Mouse (Mus musculus): Measurements from ENCODE around the gene Rhog. TPM values are rescaled to one million over a fixed set of nuclear protein-coding genes. Genes with fewer than 3 reads are reported as not detected.

Rhog gene
- 40.2 and 53.1 TPM in 2 replicates for polyA plus RNA-seq (2015; fragmentation: Nextera tagmentation; extraction: Ambion mirVana)

GRCm38 (mm10) chr7:102255954-102256353 is at the start of gene Rhog:
Gene Rhog (minus strand): TSS chr7:102256054.

GRCm38 (mm10) chr7:102267601-102268394 is 11.9 kb upstream of the Rhog start, which contains the start of gene Stim1:
Gene Stim1 (plus strand): TSS chr7:102267806.

GRCm38 (mm10) chr7:102209756-102210721 is 45.8 kb downstream of the Rhog start, which contains the start of the genes Nup98 and Pgap2:
Gene Nup98 (minus strand): TSS chr7:102210176.
Gene Pgap2 (plus strand): TSS chr7:102210208.

Other genes with a start within 250 kb of the Rhog start
- gene Il18bp, start 237.4 kb downstream of the Rhog start, polyA plus RNA-seq (2015; fragmentation: Nextera tagmentation; extraction: Ambion mirVana) = 2.0 and 2.3 TPM in 2 replicates
- gene Rnf121, start 190.6 kb downstream of the Rhog start, polyA plus RNA-seq (2015; fragmentation: Nextera tagmentation; extraction: Ambion mirVana) = 15.8 and 16.1 TPM in 2 replicates
- 8.2 and 9.5 TPM in 2 replicates for gene Xndc1, start 190.5 kb downstream of the Rhog start, polyA plus RNA-seq (2015; fragmentation: Nextera tagmentation; extraction: Ambion mirVana)
- 0.27 and 0.49 TPM in 2 replicates for gene Xntrpc, start 190.3 kb downstream of the Rhog start, polyA plus RNA-seq (2015; fragmentation: Nextera tagmentation; extraction: Ambion mirVana)
- gene Trpc2, start 172.9 kb downstream of the Rhog start, polyA plus RNA-seq (2015; fragmentation: Nextera tagmentation; extraction: Ambion mirVana) = 0.05 TPM in 1 of 2 replicates, not detected in the other
- gene Art1, start 154.3 kb downstream of the Rhog start, polyA plus RNA-seq (2015; fragmentation: Nextera tagmentation; extraction: Ambion mirVana) = 388 and 438 TPM in 2 replicates
- 21.8 and 25.9 TPM in 2 replicates for gene Art5, start 146.6 kb downstream of the Rhog start, polyA plus RNA-seq (2015; fragmentation: Nextera tagmentation; extraction: Ambion mirVana)
- 0.13 and 0.37 TPM in 2 replicates for gene Chrna10, start 139.2 kb downstream of the Rhog start, polyA plus RNA-seq (2015; fragmentation: Nextera tagmentation; extraction: Ambion mirVana)
- 10.3 and 11.9 TPM in 2 replicates for gene Nup98, start 45.9 kb downstream of the Rhog start, polyA plus RNA-seq (2015; fragmentation: Nextera tagmentation; extraction: Ambion mirVana)
- gene Pgap2, start 45.8 kb downstream of the Rhog start, polyA plus RNA-seq (2015; fragmentation: Nextera tagmentation; extraction: Ambion mirVana) = 44.4 and 45.1 TPM in 2 replicates
- gene Stim1, start 11.8 kb upstream of the Rhog start, polyA plus RNA-seq (2015; fragmentation: Nextera tagmentation; extraction: Ambion mirVana) = 93.1 and 102 TPM in 2 replicates
- gene Rrm1, start 185.6 kb upstream of the Rhog start, polyA plus RNA-seq (2015; fragmentation: Nextera tagmentation; extraction: Ambion mirVana) = 24.6 and 28.1 TPM in 2 replicates
- 0.09 and 0.17 TPM in 2 replicates for gene Olfr543, start 225.6 kb upstream of the Rhog start, polyA plus RNA-seq (2015; fragmentation: Nextera tagmentation; extraction: Ambion mirVana)
- gene Olfr544, start 232.3 kb upstream of the Rhog start, polyA plus RNA-seq (2015; fragmentation: Nextera tagmentation; extraction: Ambion mirVana) = 0.05 TPM in 1 of 2 replicates, not detected in the other
- gene Olfr545, start 243.5 kb upstream of the Rhog start, polyA plus RNA-seq (2015; fragmentation: Nextera tagmentation; extraction: Ambion mirVana) = not detected in 2 replicates